Mouse (Mus musculus) liver, postnatal 0 days (tissue): ENCODE results near the gene Tap2.

Source experiments
- CTCF ChIP-seq: sonication (generic); IDR thresholded peaks from 2 replicates; pipeline ENCODE4 v1.5.1; 2016; ENCODE audit warnings: antibody characterized with exemption, low read depth
- EP300 ChIP-seq: IDR thresholded peaks from 2 replicates; pipeline ENCODE4 v1.6.1; 2016; ENCODE audit warnings: antibody characterized with exemption, low read depth, mild to moderate bottlenecking

GRCm38 (mm10) chr17:34237741-34238140, 34.4 kb downstream of the Tap2 start:
- no peak for TF ChIP-seq CTCF
- no peak for TF ChIP-seq EP300
